Mouse (Mus musculus) adrenal gland, postnatal 36 days (tissue): ENCODE data around the gene Fuca1. TPM values are rescaled to one million over a fixed set of nuclear protein-coding genes. Genes with fewer than 3 reads are reported as not detected.

ENCODE experiments used
- DNase-seq, 2 experiments: peaks; one replicate each; pipeline ENCODE4 v3.0.0; 2021; ENCODE audit warnings: mixed read lengths in 1 of 2
- total RNA-seq, 2 experiments: library from RNA; stranded (reverse); gene quantifications; 2 replicates each; pipeline ENCODE4 v1.2.3; 2021

Gene Fuca1
- total RNA-seq, 2 experiments from 2014 or later, result 84.1 to 87.4 TPM

GRCm38 (mm10) chr4:135981524-135982063 lies 61.1 kb downstream of the Fuca1 start:
- DNase-seq, result no peak

- DNase-seq, result no peak
Observed at GRCm38 (mm10) chr4:135984556-135984955, 64.0 kb downstream of the Fuca1 start.

GRCm38 (mm10) chr4:135985193-135985592 lies 64.7 kb downstream of the Fuca1 start:
- DNase-seq, result no peak

DNA sequence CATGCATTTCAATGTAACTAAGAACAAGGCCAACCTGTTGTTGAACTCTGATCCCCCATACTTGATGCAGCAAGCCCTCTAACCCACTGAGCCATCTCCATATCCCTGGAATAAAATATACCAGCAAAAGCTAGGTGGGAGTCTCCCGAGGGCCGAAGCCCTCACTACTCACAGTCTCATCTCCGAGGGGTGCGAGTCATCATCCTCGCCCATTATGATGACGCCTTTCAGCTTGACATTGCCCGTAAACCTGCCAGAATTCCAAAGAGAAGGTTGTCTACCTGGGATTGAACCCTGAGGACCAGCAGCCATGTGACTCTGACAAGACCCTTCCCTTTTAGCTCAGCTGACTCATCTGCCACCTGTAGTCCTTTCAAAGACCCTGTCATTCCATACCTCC lies 65.2 kb downstream of the Fuca1 start:
- no peak for DNase-seq

- DNase-seq, result no peak
Observed at GRCm38 (mm10) chr4:135986301-135986942, 65.9 kb downstream of the Fuca1 start.

DNA sequence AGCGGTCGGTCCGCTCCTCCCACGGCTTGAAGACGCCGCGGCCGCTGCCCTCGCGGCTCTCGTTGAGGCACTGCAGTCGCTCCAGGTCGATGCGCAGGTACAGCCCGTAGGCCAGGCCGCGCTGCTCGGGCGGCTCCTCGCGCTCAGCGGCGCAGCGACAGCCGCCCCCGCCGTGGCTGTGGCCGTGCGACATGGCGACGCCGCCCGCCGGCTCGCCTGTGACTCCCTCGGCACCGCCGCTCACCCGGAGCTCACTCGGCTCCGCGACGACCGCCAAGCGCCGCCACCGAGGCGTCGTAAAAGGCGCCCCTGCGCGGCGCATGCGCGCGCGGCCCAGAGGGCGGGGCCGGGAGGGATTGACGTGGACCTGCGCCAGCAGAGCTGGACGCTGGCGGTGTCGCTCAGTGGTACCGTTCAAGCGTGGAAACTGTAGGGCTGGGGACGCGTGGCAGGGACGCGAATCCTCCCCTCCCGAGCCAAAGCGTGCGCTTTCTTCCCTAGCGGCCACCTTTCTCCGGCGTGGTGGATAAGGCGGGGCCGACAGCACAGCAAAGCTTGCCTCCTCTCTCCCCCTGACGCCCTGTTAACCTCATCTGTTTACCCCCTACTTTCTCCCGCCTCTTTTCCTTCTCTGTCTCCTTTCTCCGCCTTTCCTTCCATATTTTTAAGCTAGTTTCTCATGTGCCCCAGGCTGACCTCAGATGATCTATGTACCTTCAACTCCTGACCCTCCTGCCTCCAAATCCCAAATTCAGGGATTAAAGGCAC lies 66.6 kb downstream of the Fuca1 start, which contains the start of gene Pithd1:
Gene Pithd1, minus strand, starts transcription at position 322 of the 768 bp plus-strand sequence.
- DNase-seq, result peak; percentile 93

- no peak for DNase-seq
Observed at GRCm38 (mm10) chr4:135987714-135988113, 67.2 kb downstream of the Fuca1 start.

Other genes starting within 250 kb of the Fuca1 start
- gene Ifnlr1, start 234.4 kb upstream of the Fuca1 start, total RNA-seq, result under 1 TPM; 0.07 to 0.10 TPM
- gene Il22ra1, start 192.6 kb upstream of the Fuca1 start, total RNA-seq, result 1 to 10 TPM in 1 of 2 experiments, under 1 TPM in 1; 0.17 to 1.9 TPM
- gene Myom3, start 161.0 kb upstream of the Fuca1 start, total RNA-seq, result under 1 TPM; 0.16 to 0.33 TPM
- gene Srsf10, start 65.0 kb upstream of the Fuca1 start, total RNA-seq, result 100 to 1,000 TPM in 1 of 2 experiments, 10 to 100 TPM in 1; 82.3 to 120 TPM
- gene Pnrc2, start 46.9 kb upstream of the Fuca1 start, total RNA-seq, result 100 to 1,000 TPM; 104 to 111 TPM
- gene Cnr2, start 25.3 kb upstream of the Fuca1 start, total RNA-seq, result 1 to 10 TPM; 1.3 to 1.6 TPM
- 10 to 100 TPM; 56.1 to 62.6 TPM for gene Hmgcl, start 25.7 kb downstream of the Fuca1 start, total RNA-seq
- 10 to 100 TPM; 13.5 to 24.0 TPM for gene Gale, start 43.0 kb downstream of the Fuca1 start, total RNA-seq
- gene Lypla2, start 51.9 kb downstream of the Fuca1 start, total RNA-seq, result 10 to 100 TPM; 68.0 to 77.0 TPM
- 10 to 100 TPM; 28.9 to 34.2 TPM for gene Pithd1, start 66.5 kb downstream of the Fuca1 start, total RNA-seq
- 10 to 100 TPM; 42.1 to 44.6 TPM for gene Eloa, start 101.0 kb downstream of the Fuca1 start, total RNA-seq
- gene Rpl11, start 132.7 kb downstream of the Fuca1 start, total RNA-seq, result 100 to 1,000 TPM; 522 to 588 TPM
- 10 to 100 TPM; 60.0 to 74.0 TPM for gene Id3, start 222.8 kb downstream of the Fuca1 start, total RNA-seq